Mouse (Mus musculus): ENCODE data around the gene St6galnac6. TPM values are rescaled to one million over a fixed set of nuclear protein-coding genes. Genes with fewer than 3 reads are reported as not detected.

St6galnac6 gene
- total and polyA plus RNA-seq, 2 experiments from 2014 or later = 42.3 to 65.3 TPM

- Histone ChIP-seq H3K27ac (ENCODE audit: low read depth, low read length) (peak overlapping the region; percentile 87), H3K4me2 (ENCODE audit: low read depth) (peak overlapping the region; percentile 63), H3K36me3 (ENCODE audit: insufficient read depth) (no peaks in the 10 kb centered on the region), H3K4me1 (ENCODE audit: insufficient read depth) (peaks cover 27% of the 10 kb centered on the region), H3K4me3 (ENCODE audit: low read depth, low read length) (peak overlapping the region; percentile 45), H3K9ac (peak overlapping the region; percentile 64), H3K9me3 (ENCODE audit: low read length) (no peaks in the 10 kb centered on the region), H3K27me3 (ENCODE audit: insufficient read depth, low read length) (no peaks in the 10 kb centered on the region)
- DNase-seq = peak; percentile 89
- WGBS = 5% methylated on average over 13 of the region's 13 CpGs
- peak; percentile 35 for TF ChIP-seq CTCF (IDR thresholded peaks at IDR 0.05; ENCODE audit: low read depth)
- peak; percentile 87 for ATAC-seq
These were observed 25.8 kb downstream of the St6galnac6 start for GRCm38 (mm10) chr2:32625212-32625872.

GRCm38 (mm10) chr2:32625873-32626694, 26.6 kb downstream of the St6galnac6 start:
- Histone ChIP-seq H3K4me1 (ENCODE audit: insufficient read depth) (peaks cover 27% of the 10 kb centered on the region), H3K27me3 (ENCODE audit: insufficient read depth, low read length) (no peaks in the 10 kb centered on the region), H3K4me3 (ENCODE audit: low read depth, low read length) (peak overlapping the region; percentile 45), H3K27ac (ENCODE audit: low read depth, low read length) (peak overlapping the region; percentile 87), H3K9ac (peak overlapping the region; percentile 64), H3K36me3 (ENCODE audit: insufficient read depth) (no peaks in the 10 kb centered on the region), H3K9me3 (ENCODE audit: low read length) (no peaks in the 10 kb centered on the region), H3K4me2 (ENCODE audit: low read depth) (peak overlapping the region; percentile 63)
- WGBS = 44% methylated on average over 5 of the region's 5 CpGs
- ATAC-seq (peak; percentile 14), DNase-seq (peak; percentile 75)
- no peak for TF ChIP-seq CTCF (IDR thresholded peaks at IDR 0.05; ENCODE audit: low read depth)

GRCm38 (mm10) chr2:32627266-32628043, 27.9 kb downstream of the St6galnac6 start:
- Histone ChIP-seq H3K9me3 (ENCODE audit: low read length) (no peaks in the 10 kb centered on the region), H3K27me3 (ENCODE audit: insufficient read depth, low read length) (no peaks in the 10 kb centered on the region), H3K27ac (ENCODE audit: low read depth, low read length) (no peak overlapping the region), H3K4me3 (ENCODE audit: low read depth, low read length) (no peak overlapping the region), H3K4me1 (ENCODE audit: insufficient read depth) (peaks cover 27% of the 10 kb centered on the region), H3K9ac (no peak overlapping the region), H3K4me2 (ENCODE audit: low read depth) (no peak overlapping the region), H3K36me3 (ENCODE audit: insufficient read depth) (no peaks in the 10 kb centered on the region)
- TF ChIP-seq CTCF (IDR thresholded peaks at IDR 0.05; ENCODE audit: low read depth) = 0 out of 2 replicates have a peak, but pooled peaks have one; percentile 7
- DNase-seq (no peak), ATAC-seq (no peak)
- WGBS = 72% methylated on average over 20 of the region's 20 CpGs

GRCm38 (mm10) chr2:32628044-32628550, 28.6 kb downstream of the St6galnac6 start:
- ATAC-seq (no peak), DNase-seq (no peak)
- H3K36me3 ChIP-seq (ENCODE audit: insufficient read depth) = no peaks in the 10 kb centered on the region
- WGBS = 71% methylated on average over 4 of the region's 4 CpGs
- H3K9me3 ChIP-seq (ENCODE audit: low read length) = no peaks in the 10 kb centered on the region
- no peak for TF ChIP-seq CTCF (IDR thresholded peaks at IDR 0.05; ENCODE audit: low read depth)
- H3K4me2 ChIP-seq (ENCODE audit: low read depth) = peak overlapping the region; percentile 35
- H3K9ac ChIP-seq = no peak overlapping the region; the same call in 1 of the 2 replicates
- peaks cover 27% of the 10 kb centered on the region for H3K4me1 ChIP-seq (ENCODE audit: insufficient read depth)
- no peak overlapping the region for H3K27ac ChIP-seq (ENCODE audit: low read depth, low read length)
- no peaks in the 10 kb centered on the region for H3K27me3 ChIP-seq (ENCODE audit: insufficient read depth, low read length)
- H3K4me3 ChIP-seq (ENCODE audit: low read depth, low read length) = no peak overlapping the region

- H3K27me3 ChIP-seq (ENCODE audit: insufficient read depth, low read length) = no peaks in the 10 kb centered on the region
- DNase-seq (peak; percentile 73), ATAC-seq (peak; percentile 44)
- no peaks in the 10 kb centered on the region for H3K36me3 ChIP-seq (ENCODE audit: insufficient read depth)
- H3K4me3 ChIP-seq (ENCODE audit: low read depth, low read length) = no peak overlapping the region
- 23% methylated on average over 5 of the region's 5 CpGs for WGBS
- H3K27ac ChIP-seq (ENCODE audit: low read depth, low read length) = peak overlapping the region; percentile 45; the same call in 1 of the 2 replicates
- H3K4me1 ChIP-seq (ENCODE audit: insufficient read depth) = peaks cover 27% of the 10 kb centered on the region
- peak overlapping the region; percentile 35 for H3K4me2 ChIP-seq (ENCODE audit: low read depth)
- peak overlapping the region; percentile 35 for H3K9ac ChIP-seq
- TF ChIP-seq CTCF (IDR thresholded peaks at IDR 0.05; ENCODE audit: low read depth) = no peak
- no peaks in the 10 kb centered on the region for H3K9me3 ChIP-seq (ENCODE audit: low read length)
These were observed 29.2 kb downstream of the St6galnac6 start for GRCm38 (mm10) chr2:32628729-32629128.

GRCm38 (mm10) chr2:32629276-32629976, 29.9 kb downstream of the St6galnac6 start:
- Histone ChIP-seq H3K27me3 (ENCODE audit: insufficient read depth, low read length) (no peaks in the 10 kb centered on the region), H3K36me3 (ENCODE audit: insufficient read depth) (peaks cover 3% of the 10 kb centered on the region), H3K9ac (no peak overlapping the region), H3K9me3 (ENCODE audit: low read length) (no peaks in the 10 kb centered on the region), H3K4me2 (ENCODE audit: low read depth) (peak overlapping the region; percentile 35), H3K27ac (ENCODE audit: low read depth, low read length) (0 out of 2 replicates have a peak overlapping the region, but pooled peaks have one; percentile 45), H3K4me1 (ENCODE audit: insufficient read depth) (peaks cover 27% of the 10 kb centered on the region), H3K4me3 (ENCODE audit: low read depth, low read length) (no peak overlapping the region)
- 36% methylated on average over 9 of the region's 9 CpGs for WGBS
- DNase-seq (peak; percentile 70), ATAC-seq (peak; percentile 59)
- no peak for TF ChIP-seq CTCF (IDR thresholded peaks at IDR 0.05; ENCODE audit: low read depth)
